Mouse (Mus musculus) spleen, adult 18-20 months (tissue): ENCODE results near the gene Clec4a4.
"Not testable (repeated sequence)": the region's sequence is repeated elsewhere in the genome, so short reads cannot be mapped to it uniquely, and the experiment has no call there.

Source experiments
- DNase-seq, 2 experiments: peaks; one replicate each; pipeline ENCODE4 v3.0.0; 2022; ENCODE audit warnings: mixed read lengths in 2 of 2

The Clec4a4 gene

GRCm38 (mm10) chr6:122989876-122990437 lies at the start of gene Clec4a4:
TSS of gene Clec4a4 (plus strand) at chr6:122990367.
- DNase-seq: no peak

GRCm38 (mm10) chr6:122946760-122947159 lies 43.4 kb upstream of the Clec4a4 start:
- DNase-seq: no peak

- DNase-seq: peak; percentile 23 to 42
Observed at GRCm38 (mm10) chr6:122952401-122952800, 37.8 kb upstream of the Clec4a4 start, which contains the start of gene Clec4a3. TSS of gene Clec4a3 (plus strand) at chr6:122952515.

GRCm38 (mm10) chr6:122964562-122964961 lies 25.6 kb upstream of the Clec4a4 start:
- no peak for DNase-seq

GRCm38 (mm10) chr6:122969048-122969447 lies 21.1 kb upstream of the Clec4a4 start:
- DNase-seq: no peak

GRCm38 (mm10) chr6:123004696-123005095 lies 14.5 kb downstream of the Clec4a4 start:
- not testable (repeated sequence) for DNase-seq

GRCm38 (mm10) chr6:123005591-123005990 lies 15.4 kb downstream of the Clec4a4 start:
- DNase-seq: peak in 1 of 2 experiments; percentile 18

GRCm38 (mm10) chr6:123049742-123050372 lies 59.7 kb downstream of the Clec4a4 start, which contains the start of gene Clec4b1:
TSS of gene Clec4b1 (plus strand) at chr6:123049962.
- no peak for DNase-seq
